Mouse (Mus musculus): Measurements from ENCODE around the gene Glod4.

DNA sequence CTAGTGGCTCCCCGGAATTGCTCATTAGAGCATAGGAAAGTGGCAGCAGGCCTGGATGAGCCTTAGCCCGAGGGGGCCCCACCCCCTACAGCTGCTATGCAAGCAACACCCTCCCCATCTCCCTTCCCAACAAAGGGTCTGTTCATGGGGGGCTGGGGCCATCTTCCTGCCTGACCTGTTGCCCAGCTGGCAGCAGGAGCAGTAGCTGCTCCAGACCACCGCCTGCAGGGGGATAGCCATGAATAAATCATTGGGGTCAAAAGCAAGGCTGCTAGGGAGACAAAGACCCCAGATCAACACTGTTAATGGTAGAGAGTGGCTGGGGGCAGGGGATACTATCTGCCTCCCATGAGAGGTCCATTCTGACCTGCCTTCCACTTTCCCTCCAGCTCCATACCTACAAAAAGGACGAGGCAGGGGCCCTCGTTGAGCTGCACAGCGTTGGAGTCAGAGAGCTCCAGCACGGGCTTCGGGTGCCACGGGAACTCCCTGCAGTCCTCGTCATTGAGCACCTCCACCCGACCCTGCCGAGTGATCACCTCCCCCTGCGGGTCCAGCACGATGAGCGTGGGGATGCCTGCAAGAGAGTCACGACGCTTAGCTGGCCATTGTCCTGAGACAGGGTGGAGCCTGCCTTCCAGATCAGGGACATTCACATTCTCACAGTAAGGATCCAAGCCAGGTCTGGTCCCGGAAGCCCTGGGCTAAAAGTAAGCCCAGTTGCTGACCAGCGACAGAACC is 19.3 kb upstream of the Glod4 start:
- TF ChIP-seq CTCF (IDR thresholded peaks at IDR 0.05; ENCODE audit: low read depth) (no peak), EP300 (optimal IDR thresholded peaks at IDR 0.05) (no peak)
